Mouse (Mus musculus) C2C12 (cell line): ENCODE results near the gene Afg1l.

Source experiments
- CTCF ChIP-seq: IDR thresholded peaks from one replicate; pipeline ENCODE4 v1.5.1; 2011; ENCODE audit not compliant: control insufficient read depth, insufficient read depth, insufficient read length
- MYOG ChIP-seq: IDR thresholded peaks from one replicate; pipeline ENCODE4 v1.6.1; 2011; ENCODE audit not compliant: control insufficient read depth, insufficient read length; ENCODE audit errors: extremely low read depth
- USF1 ChIP-seq: IDR thresholded peaks from one replicate; pipeline ENCODE4 v1.6.1; 2011; ENCODE audit warnings: low read depth, mild to moderate bottlenecking, control low read depth, moderate library complexity

GRCm38 (mm10) chr10:42501775-42502348, 23.5 kb upstream of the Afg1l start, which contains the start of gene Snx3:
- TF ChIP-seq CTCF: no peak
- TF ChIP-seq USF1: peak; percentile 29
- no peak for TF ChIP-seq MYOG
